Mouse (Mus musculus) embryonic facial prominence, embryonic 13.5 days (tissue): Measurements from ENCODE around the gene Vwce. TPM values are rescaled to one million over a fixed set of nuclear protein-coding genes. Genes with fewer than 3 reads are reported as not detected.

Experiments used
- ATAC-seq: fragments of 200-750 bp; cut with Nextera tagmentation; 2 replicates; pipeline ENCODE4 v1.8.0; 2017; ENCODE audit warnings: low read depth; ENCODE audit not compliant: insufficient number of reproducible peaks, insufficient read depth, low FRiP score, low TSS enrichment
- H3K27ac ChIP-seq: fragments of 300-500 bp; sonication (generic); 2 replicates; pipeline ENCODE4 v1.5.1; 2015; ENCODE audit warnings: moderate library complexity, mild to moderate bottlenecking, inconsistent platforms
- H3K27me3 ChIP-seq: fragments of 300-500 bp; sonication (generic); 2 replicates; pipeline ENCODE4 v1.6.1; 2015; ENCODE audit warnings: mild to moderate bottlenecking, inconsistent platforms
- H3K36me3 ChIP-seq: fragments of 300-500 bp; sonication (generic); 2 replicates; pipeline ENCODE4 v1.6.1; 2015; ENCODE audit warnings: mild to moderate bottlenecking, inconsistent platforms
- H3K4me1 ChIP-seq: fragments of 300-500 bp; sonication (generic); 2 replicates; pipeline ENCODE4 v1.6.1; 2015; ENCODE audit warnings: inconsistent platforms
- H3K4me2 ChIP-seq: fragments of 300-500 bp; sonication (generic); 2 replicates; pipeline ENCODE4 v1.6.1; 2015; ENCODE audit warnings: moderate library complexity, mild to moderate bottlenecking, inconsistent platforms
- H3K4me3 ChIP-seq: fragments of 300-500 bp; sonication (generic); 2 replicates; pipeline ENCODE4 v1.5.1; 2015; ENCODE audit warnings: mild to moderate bottlenecking, inconsistent platforms
- H3K9ac ChIP-seq: fragments of 300-500 bp; sonication (generic); 2 replicates; pipeline ENCODE4 v1.6.1; 2015; ENCODE audit warnings: mild to moderate bottlenecking, inconsistent platforms
- H3K9me3 ChIP-seq: fragments of 300-500 bp; sonication (generic); 2 replicates; pipeline ENCODE4 v1.6.1; 2016; ENCODE audit warnings: inconsistent platforms
- WGBS: fragments of 180-500 bp; shearing (Covaris S2); methylation state at CpG from one replicate; pipeline ENCODE4 v1.1.7; 2015; ENCODE audit warnings: mixed read lengths; 5-methylcytosine and 5-hydroxymethylcytosine counted together
- polyA plus RNA-seq: library from polyadenylated mRNA; unstranded; fragments of >200 nt; fragmentation: Nextera tagmentation; extraction: Ambion mirVana; gene quantifications from 2 replicates; pipeline ENCODE4 v1.2.1, GENCODE M21; 2015

Gene Vwce
- polyA plus RNA-seq, 1 experiment from 2014 or later: 3.8 TPM

DNA sequence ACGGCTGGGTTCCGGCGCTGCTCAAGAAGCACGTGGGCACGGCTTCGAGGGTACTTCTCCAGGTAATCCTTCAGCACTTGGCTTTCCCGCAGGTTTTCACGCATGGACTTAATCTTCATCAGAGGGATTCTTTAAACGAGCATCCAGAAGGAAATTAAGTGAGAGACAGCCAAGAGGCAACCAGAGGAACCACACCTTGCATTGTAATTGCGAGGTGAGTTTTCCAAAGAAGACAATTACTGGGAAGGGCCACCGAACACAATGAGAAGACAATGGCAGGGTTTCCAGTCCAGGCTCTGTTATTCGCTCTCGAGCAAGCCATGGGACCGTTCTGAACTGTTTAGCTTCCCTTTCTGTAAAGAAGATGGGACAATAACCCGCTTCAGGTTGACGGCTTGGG lies 42.6 kb downstream of the Vwce start:
- Histone ChIP-seq H3K9me3 (no peaks in the 10 kb centered on the region), H3K9ac (no peak overlapping the region), H3K36me3 (no peaks in the 10 kb centered on the region), H3K4me2 (no peak overlapping the region), H3K27me3 (0 out of 2 replicates have a peak, but pooled peaks cover 4% of the 10 kb centered on the region), H3K4me3 (no peak overlapping the region), H3K4me1 (peaks cover 6% of the 10 kb centered on the region), H3K27ac (no peak overlapping the region)
- WGBS: 78% methylated on average over 16 of the region's 16 CpGs
- no peak for ATAC-seq

DNA sequence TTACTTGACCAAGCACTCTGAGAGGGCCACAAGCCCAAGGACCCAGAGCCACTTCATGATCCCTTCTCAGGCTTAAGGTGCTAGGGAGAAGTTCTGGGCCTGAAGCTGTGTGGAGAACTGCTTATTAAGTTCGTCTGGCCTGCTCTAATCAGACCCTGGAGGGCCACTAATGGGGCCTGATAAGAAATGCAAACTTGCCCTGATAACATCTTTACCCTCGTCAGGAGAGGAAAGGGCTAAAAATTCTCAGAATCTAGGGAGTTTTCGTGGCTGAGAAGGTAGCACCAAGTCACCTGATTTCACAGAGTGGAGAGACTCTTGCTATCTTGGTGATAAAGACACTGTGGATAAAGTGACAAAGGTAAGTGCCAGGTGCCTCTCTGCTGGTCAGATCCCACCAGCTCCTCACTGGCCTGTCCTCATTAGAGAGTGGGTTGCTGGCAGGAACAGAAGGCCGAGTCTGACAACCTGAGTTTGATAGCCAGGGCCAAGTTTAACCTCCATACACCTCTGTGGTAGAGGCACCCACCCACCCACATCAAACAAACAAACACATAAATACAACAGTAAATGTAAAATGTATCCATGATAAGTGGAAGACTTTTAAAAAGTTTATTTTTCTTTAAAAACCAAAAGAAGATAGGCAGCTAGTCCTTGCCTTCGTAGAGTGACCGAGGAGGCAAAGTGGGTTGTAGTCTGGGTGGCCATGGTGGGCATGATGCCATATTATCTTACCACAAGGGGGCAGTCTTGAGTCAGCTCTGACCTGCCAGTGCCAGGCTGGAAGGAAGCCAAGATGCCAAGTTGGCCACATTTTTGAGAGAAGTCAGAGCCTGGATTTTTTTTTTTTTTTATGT lies 44.1 kb downstream of the Vwce start, which contains the start of gene Pga5:
TSS of gene Pga5 (minus strand) at position 157 of the 857 bp plus-strand sequence.
- H3K27me3 ChIP-seq: 0 out of 2 replicates have a peak, but pooled peaks cover 4% of the 10 kb centered on the region
- WGBS: 32% methylated on average over 6 of the region's 6 CpGs
- H3K4me1 ChIP-seq: peaks cover 6% of the 10 kb centered on the region
- no peaks in the 10 kb centered on the region for H3K9me3 ChIP-seq
- H3K4me2 ChIP-seq: no peak within 1 kb of the TSS
- no peaks in the 10 kb centered on the region for H3K36me3 ChIP-seq
- 0 out of 2 replicates have a peak within 1 kb of the TSS, but pooled peaks have one; percentile 6 for H3K9ac ChIP-seq
- no peak within 1 kb of the TSS for H3K4me3 ChIP-seq
- H3K27ac ChIP-seq: peak within 1 kb of the TSS; percentile 66
- ATAC-seq: no peak

GRCm38 (mm10) chr19:10678772-10679067 lies 44.7 kb downstream of the Vwce start:
- 0 out of 2 replicates have a peak, but pooled peaks cover 6% of the 10 kb centered on the region for H3K27me3 ChIP-seq
- H3K9me3 ChIP-seq: no peaks in the 10 kb centered on the region
- H3K4me3 ChIP-seq: no peak overlapping the region
- ATAC-seq: no peak
- peaks cover 6% of the 10 kb centered on the region for H3K4me1 ChIP-seq
- H3K27ac ChIP-seq: peak overlapping the region; percentile 66
- H3K36me3 ChIP-seq: no peaks in the 10 kb centered on the region
- WGBS: 62% methylated on average over 1 of the region's 1 CpGs
- 0 out of 2 replicates have a peak overlapping the region, but pooled peaks have one; percentile 6 for H3K9ac ChIP-seq
- no peak overlapping the region for H3K4me2 ChIP-seq

DNA sequence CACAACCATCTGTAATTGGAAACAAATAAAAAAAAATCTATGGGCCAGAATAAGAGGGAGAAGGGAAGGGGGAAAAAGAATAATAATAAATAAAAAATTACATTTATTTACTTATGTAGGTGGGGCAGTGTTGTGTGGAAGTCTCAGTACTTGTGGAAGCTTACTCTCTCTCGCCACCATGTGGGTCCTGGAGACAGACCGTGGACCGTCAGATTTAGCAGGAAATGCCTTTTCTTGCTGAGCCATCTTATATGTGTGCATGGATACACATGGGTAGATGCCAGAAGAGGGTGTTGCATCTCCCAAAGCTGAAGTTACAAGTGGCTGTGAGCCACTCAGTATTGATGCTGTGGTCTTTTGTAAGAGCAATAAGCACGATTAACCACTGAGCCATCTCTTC lies 47.6 kb downstream of the Vwce start:
- Histone ChIP-seq H3K4me1 (peaks cover 6% of the 10 kb centered on the region), H3K9me3 (no peaks in the 10 kb centered on the region), H3K36me3 (no peaks in the 10 kb centered on the region), H3K4me2 (no peak overlapping the region), H3K27me3 (0 out of 2 replicates have a peak, but pooled peaks cover 6% of the 10 kb centered on the region), H3K9ac (no peak overlapping the region), H3K27ac (no peak overlapping the region), H3K4me3 (no peak overlapping the region)
- 61% methylated on average over 4 of the region's 4 CpGs for WGBS
- ATAC-seq: no peak

DNA sequence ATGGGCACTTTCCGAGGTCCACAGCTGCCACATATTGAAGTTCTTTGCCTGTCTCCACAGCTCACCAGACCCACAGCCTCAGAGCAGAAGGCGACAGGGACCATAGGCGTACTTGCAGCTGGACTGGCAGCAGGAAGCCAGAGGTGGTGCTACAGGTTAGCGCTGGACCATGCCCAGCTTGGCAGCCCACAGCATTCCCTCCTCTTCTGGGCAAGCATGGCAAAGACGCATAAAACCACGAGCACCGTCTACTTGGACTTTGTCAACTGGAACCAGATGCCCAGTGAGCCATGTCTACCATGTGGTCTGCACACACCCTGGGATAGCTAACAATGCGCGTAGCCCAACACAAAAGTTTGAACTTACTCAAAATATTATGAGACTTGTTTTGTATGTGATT lies 51.1 kb downstream of the Vwce start:
- Histone ChIP-seq H3K4me1 (peaks cover 16% of the 10 kb centered on the region), H3K4me3 (no peak overlapping the region), H3K9me3 (no peaks in the 10 kb centered on the region), H3K27ac (no peak overlapping the region), H3K27me3 (0 out of 2 replicates have a peak, but pooled peaks cover 6% of the 10 kb centered on the region), H3K36me3 (no peaks in the 10 kb centered on the region), H3K4me2 (no peak overlapping the region), H3K9ac (no peak overlapping the region)
- ATAC-seq: no peak
- 81% methylated on average over 9 of the region's 9 CpGs for WGBS

DNA sequence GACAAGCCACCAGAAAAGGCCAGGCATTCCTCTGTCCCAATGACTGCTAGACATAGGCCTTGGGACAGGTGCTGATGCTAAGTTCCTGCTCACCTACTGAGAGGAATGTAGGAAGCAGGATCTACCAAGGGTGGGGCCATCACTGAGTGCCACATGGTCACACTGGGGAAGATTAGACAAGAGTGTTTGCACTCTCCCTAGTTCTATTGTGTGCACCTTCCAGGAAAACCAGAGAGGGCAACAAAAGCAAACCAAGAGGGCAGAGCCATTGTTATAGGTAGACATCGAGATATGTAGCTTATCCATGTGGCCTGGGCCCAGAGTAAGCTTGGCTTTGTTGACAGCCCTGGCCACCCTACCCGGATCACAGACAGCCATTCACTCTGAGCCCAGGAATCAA lies 51.7 kb downstream of the Vwce start:
- Histone ChIP-seq H3K36me3 (no peaks in the 10 kb centered on the region), H3K4me3 (no peak overlapping the region), H3K27ac (no peak overlapping the region), H3K4me2 (no peak overlapping the region), H3K9ac (no peak overlapping the region), H3K4me1 (peaks cover 23% of the 10 kb centered on the region), H3K9me3 (no peaks in the 10 kb centered on the region), H3K27me3 (0 out of 2 replicates have a peak, but pooled peaks cover 6% of the 10 kb centered on the region)
- no peak for ATAC-seq
- WGBS: 92% methylated on average over 2 of the region's 2 CpGs

- peaks cover 34% of the 10 kb centered on the region for H3K4me1 ChIP-seq
- peak within 1 kb of the TSS; percentile 89 for H3K9ac ChIP-seq
- H3K4me3 ChIP-seq: peak within 1 kb of the TSS; percentile 79
- H3K27ac ChIP-seq: peak within 1 kb of the TSS; percentile 90
- ATAC-seq: peak; percentile 86
- H3K4me2 ChIP-seq: peak within 1 kb of the TSS; percentile 86
- no peaks in the 10 kb centered on the region for H3K9me3 ChIP-seq
- no peaks in the 10 kb centered on the region for H3K27me3 ChIP-seq
- under 1% methylated on average over 64 of the region's 74 CpGs for WGBS
- 0 out of 2 replicates have a peak, but pooled peaks cover 3% of the 10 kb centered on the region for H3K36me3 ChIP-seq
Observed at GRCm38 (mm10) chr19:10688537-10689352, 54.7 kb downstream of the Vwce start, which contains the start of gene Vps37c. TSS of gene Vps37c (plus strand) at chr19:10688735.

- H3K4me1 ChIP-seq: peaks cover 34% of the 10 kb centered on the region
- peak overlapping the region; percentile 86 for H3K4me2 ChIP-seq
- peak overlapping the region; percentile 89 for H3K9ac ChIP-seq
- peak overlapping the region; percentile 79 for H3K4me3 ChIP-seq
- WGBS: 43% methylated on average over 5 of the region's 5 CpGs
- no peak for ATAC-seq
- H3K27me3 ChIP-seq: no peaks in the 10 kb centered on the region
- H3K9me3 ChIP-seq: no peaks in the 10 kb centered on the region
- H3K36me3 ChIP-seq: 0 out of 2 replicates have a peak, but pooled peaks cover 3% of the 10 kb centered on the region
- H3K27ac ChIP-seq: peak overlapping the region; percentile 90
Observed at GRCm38 (mm10) chr19:10689470-10690166, 55.6 kb downstream of the Vwce start.

- H3K4me2 ChIP-seq: peak overlapping the region; percentile 86
- ATAC-seq: no peak
- H3K4me3 ChIP-seq: peak overlapping the region; percentile 79; the same call in 1 of the 2 replicates
- H3K4me1 ChIP-seq: peaks cover 37% of the 10 kb centered on the region
- H3K27ac ChIP-seq: peak overlapping the region; percentile 90
- WGBS: 85% methylated on average over 3 of the region's 3 CpGs
- no peaks in the 10 kb centered on the region for H3K9me3 ChIP-seq
- H3K9ac ChIP-seq: peak overlapping the region; percentile 89
- no peaks in the 10 kb centered on the region for H3K27me3 ChIP-seq
- H3K36me3 ChIP-seq: 0 out of 2 replicates have a peak, but pooled peaks cover 3% of the 10 kb centered on the region
Observed at GRCm38 (mm10) chr19:10690336-10690735, 56.3 kb downstream of the Vwce start.

DNA sequence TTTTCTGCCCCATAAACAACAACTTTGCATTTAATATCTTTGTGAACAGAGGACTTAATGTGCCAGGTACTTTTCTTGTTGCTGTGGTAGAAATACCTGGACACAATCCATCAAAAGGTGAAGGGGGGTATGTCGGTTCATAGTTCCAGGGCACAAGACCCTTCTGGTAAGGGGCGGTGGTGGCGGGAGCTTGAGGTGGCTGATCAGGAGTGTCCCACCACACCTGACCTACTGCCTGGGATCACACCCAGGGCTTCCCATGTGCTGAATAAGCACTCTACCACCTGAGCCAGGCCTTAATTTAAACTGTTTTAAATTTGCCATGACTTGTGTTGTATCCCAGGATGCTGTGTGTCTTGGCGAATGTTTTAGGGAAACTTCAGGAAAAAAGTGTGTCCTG lies 57.1 kb downstream of the Vwce start:
- Histone ChIP-seq H3K27ac (peak overlapping the region; percentile 90; the same call in 1 of the 2 replicates), H3K27me3 (no peaks in the 10 kb centered on the region), H3K4me3 (no peak overlapping the region), H3K9me3 (no peaks in the 10 kb centered on the region), H3K4me2 (0 out of 2 replicates have a peak overlapping the region, but pooled peaks have one; percentile 86), H3K9ac (no peak overlapping the region), H3K36me3 (0 out of 2 replicates have a peak, but pooled peaks cover 3% of the 10 kb centered on the region), H3K4me1 (peaks cover 44% of the 10 kb centered on the region)
- no peak for ATAC-seq
- WGBS: 94% methylated on average over 4 of the region's 4 CpGs

DNA sequence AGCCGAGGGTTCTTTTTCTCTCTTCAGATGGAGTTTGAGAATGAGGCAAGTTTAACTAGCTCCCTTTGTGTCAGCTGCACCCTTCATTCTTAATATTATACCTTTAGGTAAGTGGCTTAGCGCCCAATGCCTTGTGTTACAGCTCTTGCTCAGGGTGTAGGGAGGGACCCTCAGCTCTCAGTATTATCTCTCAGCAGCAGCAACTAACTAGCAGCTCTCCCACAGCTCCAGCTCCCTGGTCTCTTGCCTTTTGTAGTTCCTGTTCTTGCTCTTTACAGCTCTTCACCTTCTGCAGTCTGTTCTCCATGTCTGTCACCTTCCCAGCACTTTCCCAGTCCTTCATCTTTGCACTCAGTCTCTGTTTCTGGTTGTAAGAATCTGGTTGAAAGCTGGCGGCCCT lies 57.6 kb downstream of the Vwce start:
- H3K4me3 ChIP-seq: no peak overlapping the region
- H3K36me3 ChIP-seq: 0 out of 2 replicates have a peak, but pooled peaks cover 3% of the 10 kb centered on the region
- no peak overlapping the region; the same call in 1 of the 2 replicates for H3K4me2 ChIP-seq
- H3K27me3 ChIP-seq: no peaks in the 10 kb centered on the region
- H3K27ac ChIP-seq: no peak overlapping the region
- no peaks in the 10 kb centered on the region for H3K9me3 ChIP-seq
- ATAC-seq: no peak
- 79% methylated on average over 3 of the region's 3 CpGs for WGBS
- 0 out of 2 replicates have a peak overlapping the region, but pooled peaks have one; percentile 27 for H3K9ac ChIP-seq
- peaks cover 49% of the 10 kb centered on the region for H3K4me1 ChIP-seq
